Mouse (Mus musculus) thymus, postnatal 0 days (tissue): ENCODE measurements around the gene Scaf8. TPM values are rescaled to one million over a fixed set of nuclear protein-coding genes. Genes with fewer than 3 reads are reported as not detected.
"Not testable (repeated sequence)": the region's sequence is repeated elsewhere in the genome, so short reads cannot be mapped to it uniquely, and the experiment has no call there.

Source experiments
- DNase-seq: peaks from one replicate; pipeline ENCODE4 v3.0.0-alpha.2; 2015; ENCODE audit warnings: low spot score
- polyA plus RNA-seq: library from polyadenylated mRNA; unstranded; fragments of >200 nt; fragmentation: Nextera tagmentation; extraction: Ambion mirVana; gene quantifications from 2 replicates; pipeline ENCODE4 v1.2.1, GENCODE M21; 2015

Gene Scaf8
- polyA plus RNA-seq, 1 experiment from 2014 or later, result 19.1 TPM

- DNase-seq, result peak; percentile 93
Observed at GRCm38 (mm10) chr17:3114358-3114719, 433 bp upstream of the Scaf8 start.

DNA sequence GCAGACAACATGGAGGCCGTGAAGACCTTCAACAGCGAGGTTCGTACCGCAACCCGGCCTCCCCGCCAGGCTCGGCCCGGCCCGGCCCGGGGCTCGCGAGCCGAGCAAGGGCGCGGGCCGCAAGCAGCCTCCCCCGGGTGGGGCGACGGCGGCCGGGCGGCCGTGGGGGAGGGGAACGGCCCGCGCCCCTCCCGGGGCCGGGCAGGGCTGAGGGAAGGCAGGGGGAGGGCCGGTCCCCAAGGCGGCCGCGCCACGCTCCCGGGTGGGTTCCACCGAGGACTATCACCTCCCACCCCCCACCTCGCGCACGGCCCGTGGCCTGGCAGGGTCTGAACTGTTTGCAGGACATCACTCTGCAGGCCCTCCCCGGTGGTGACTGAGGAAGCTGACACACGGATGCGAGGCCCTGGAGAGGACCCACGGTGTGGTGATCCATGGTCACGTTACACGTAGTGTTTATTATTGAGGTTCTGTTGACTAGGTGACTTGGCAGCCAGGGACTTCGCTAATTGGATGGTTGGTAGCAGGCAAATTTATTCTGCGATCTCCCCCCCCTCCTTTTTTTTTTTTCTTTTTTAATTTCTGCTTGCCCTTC lies 705 bp downstream of the Scaf8 start:
- peak; percentile 33 for DNase-seq

DNA sequence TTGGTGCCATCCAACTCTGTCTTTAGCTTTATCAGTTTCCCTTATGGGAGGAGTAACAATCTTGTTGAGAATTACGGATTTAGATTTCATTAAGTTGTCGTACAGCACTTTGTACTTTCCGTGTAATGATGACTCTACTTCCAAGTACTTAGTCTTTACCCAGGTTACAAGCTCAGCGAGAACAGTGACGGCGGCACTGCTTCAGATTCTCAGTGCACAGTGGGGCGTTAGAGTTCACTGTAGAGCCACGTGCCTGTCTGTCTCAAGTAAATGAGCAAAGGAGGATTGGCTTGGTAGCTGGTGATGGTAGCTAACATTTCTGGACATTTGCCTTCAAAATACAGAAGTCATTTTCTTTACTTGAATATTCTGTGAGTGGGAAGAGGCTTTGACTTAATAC lies 6.2 kb downstream of the Scaf8 start:
- DNase-seq, result not testable (repeated sequence)

DNA sequence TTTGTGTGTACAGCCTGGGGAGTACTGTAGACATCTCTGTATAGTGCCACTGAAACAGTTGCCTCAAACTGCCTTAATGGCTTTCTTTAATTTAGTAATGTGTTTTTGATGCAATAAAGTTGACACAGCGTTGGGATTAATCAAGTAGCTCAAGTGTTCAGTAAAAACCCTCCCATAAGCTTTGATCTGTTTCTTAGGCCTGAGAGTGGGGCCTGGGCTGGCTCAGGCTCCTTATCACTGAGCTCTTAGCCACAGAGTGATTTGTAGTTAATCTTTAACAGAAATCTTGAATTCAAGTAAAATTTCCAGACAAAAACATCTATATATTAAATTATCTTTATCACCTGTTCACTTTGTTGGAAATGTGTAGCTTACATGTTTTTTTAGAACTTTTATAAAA lies 8.8 kb downstream of the Scaf8 start:
- not testable (repeated sequence) for DNase-seq

GRCm38 (mm10) chr17:3128716-3129115 lies 13.9 kb downstream of the Scaf8 start:
- no peak for DNase-seq

GRCm38 (mm10) chr17:3129791-3130190 lies 15.0 kb downstream of the Scaf8 start:
- no peak for DNase-seq

- DNase-seq, result no peak
Observed at GRCm38 (mm10) chr17:3135346-3135745, 20.6 kb downstream of the Scaf8 start.

- DNase-seq, result no peak
Observed at GRCm38 (mm10) chr17:3136127-3136526, 21.4 kb downstream of the Scaf8 start.

DNA sequence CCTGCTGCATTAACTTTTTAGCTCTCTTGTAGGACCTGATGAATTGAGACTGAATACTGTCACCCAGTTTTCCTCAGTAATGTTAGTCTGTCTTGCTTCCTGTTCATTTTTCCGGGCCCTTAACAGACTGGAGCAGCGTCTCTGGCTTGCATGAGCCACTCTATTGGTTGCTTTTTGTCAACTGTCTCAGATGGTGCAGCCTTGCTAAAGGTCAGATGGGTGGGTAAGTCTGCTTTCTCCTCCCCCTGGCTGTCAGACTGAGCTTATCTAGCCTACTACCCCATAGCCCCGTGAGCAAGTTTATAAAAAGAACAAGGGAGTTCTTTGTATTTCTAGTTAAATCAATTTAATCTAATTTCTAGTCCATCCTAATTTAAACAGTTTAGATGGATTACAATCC lies 23.6 kb downstream of the Scaf8 start:
- no peak for DNase-seq

- DNase-seq, result no peak
Observed at GRCm38 (mm10) chr17:3140100-3140499, 25.3 kb downstream of the Scaf8 start.

DNA sequence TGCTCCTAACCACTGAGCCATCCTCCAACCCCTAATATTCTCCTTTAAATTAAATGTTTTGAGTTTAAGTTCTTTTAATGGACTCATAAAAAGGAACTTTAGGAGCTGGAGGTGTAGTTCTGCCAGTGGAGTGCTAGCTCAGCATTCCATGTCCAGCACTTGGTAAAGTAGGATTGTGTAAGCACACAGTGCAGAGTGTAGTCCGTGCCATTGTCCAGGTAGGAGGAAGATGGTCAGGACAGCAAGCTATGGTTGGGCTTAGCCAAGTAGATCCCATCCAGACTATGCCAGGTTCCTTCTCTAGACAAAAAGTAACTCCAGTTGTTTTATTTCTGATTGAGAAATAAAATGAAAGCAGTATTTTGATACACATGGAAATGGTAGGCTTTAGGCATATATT lies 34.1 kb downstream of the Scaf8 start:
- DNase-seq, result no peak

DNA sequence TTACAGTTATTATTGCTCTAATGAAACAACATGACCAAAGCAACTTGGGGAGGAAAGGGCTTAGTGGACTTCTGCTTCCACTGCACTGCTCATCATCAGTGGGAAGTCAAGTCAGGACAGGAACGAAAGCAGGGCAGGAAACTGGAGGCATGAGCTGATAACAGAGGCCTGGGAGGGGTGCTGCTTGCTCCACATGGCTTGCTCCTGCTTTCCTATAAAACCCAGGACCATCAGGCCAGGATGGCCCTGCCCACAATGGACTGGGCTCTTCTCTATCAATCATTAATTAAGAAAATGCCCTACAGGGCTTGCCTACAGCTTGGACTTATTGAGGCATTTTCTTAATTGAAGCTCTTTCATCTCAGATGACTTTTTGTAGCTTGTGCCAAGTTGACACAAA lies 34.8 kb downstream of the Scaf8 start:
- DNase-seq, result no peak

DNA sequence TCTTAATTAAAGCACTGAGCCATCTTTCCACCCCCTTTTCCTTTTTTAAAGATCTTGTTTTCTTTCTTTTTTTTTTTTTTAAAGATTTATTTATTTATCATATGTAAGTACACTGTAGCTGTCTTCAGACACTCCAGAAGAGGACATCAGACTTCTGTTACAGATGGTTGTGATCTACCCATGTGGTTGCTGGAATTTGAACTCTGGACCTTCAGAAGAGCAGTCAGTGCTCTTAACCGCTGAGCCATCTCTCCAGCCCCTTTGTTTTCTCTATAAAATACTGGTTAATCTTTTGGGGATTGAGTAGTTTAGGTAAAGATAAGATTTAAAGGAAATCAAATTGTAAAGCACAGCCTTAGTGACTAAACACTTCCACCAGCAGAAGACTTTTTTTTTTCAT lies 35.9 kb downstream of the Scaf8 start:
- not testable (repeated sequence) for DNase-seq

GRCm38 (mm10) chr17:3151181-3151580 lies 36.4 kb downstream of the Scaf8 start:
- DNase-seq, result no peak

DNA sequence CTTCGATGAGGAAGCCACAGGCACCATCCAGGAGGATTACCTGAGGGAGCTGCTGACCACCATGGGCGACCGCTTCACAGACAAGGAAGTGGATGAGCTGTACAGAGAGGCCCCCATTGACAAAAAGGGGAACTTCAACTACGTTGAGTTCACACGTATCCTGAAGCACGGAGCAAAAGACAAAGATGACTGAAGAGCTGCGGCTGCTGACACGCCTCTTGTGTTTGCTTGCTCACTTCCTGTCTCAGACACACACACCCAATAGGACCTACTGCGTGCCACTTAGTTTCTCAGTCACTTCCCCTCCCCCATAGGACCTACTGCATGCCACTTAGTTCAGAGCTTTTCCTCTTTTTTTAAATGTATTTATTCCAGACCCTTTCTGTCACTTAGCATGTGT lies 41.4 kb downstream of the Scaf8 start:
- peak; percentile 79 for DNase-seq

DNA sequence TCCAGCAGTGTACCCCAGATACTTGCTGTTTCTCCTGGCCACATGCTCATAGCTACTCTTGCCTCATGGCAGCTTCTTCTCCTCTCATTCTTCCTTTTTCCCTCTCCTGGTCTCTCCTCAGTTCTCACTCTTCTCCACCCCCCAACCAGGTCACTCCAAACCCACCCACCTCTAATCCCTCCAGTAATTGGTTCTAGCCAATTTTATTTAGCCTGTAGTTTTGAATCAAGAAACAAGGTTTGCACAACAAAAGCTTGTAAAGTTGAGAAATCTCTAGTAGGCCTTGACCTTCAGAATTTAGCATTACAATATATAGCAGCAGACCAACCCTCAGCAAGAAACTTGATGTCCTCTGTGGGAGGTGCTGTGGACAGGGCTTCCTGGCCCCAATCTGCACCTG lies 42.2 kb downstream of the Scaf8 start:
- no peak for DNase-seq

DNA sequence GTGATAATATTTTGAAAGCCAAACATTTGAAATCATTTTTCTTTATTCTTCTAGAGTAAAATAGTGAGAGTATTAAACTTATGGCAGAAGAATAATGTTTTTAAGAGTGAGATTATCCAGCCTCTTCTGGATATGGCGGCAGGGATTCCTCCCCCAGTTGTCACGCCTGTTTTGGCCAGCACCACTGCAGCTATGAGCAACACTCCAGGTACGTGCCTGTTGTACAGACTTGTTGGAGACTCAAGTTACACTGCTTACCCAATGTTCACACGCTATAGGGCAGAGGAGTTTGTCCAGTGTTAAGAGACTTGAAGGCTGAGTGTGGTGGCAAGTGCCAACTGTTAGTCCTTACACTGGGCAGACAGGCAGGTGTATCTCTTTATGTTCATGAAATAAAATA lies 48.1 kb downstream of the Scaf8 start:
- no peak for DNase-seq

DNA sequence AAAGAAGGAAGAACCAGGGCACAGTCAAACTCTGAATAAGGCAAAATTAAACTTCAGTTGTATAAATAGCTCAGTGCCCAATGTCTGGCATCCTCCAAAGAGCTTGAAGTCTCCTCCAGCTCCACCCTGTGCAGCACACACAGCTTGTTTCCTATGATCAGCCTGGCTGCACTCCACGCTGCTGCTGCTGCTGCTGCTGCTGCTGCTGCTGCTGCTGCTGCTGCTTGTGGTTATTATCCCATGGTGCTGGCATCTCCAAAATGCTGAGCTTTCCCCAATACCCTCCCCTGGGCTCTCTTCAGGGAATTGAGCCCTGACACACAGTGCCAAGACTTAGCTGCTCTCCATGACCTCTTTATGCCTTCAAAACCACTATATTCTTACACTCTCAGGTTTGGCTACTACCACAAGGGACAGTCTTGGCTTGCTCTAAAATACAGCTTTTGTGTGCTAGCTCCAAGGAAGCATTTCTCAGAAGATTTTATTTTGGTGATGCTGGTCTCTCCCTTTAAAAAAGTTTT lies 65.7 kb downstream of the Scaf8 start:
- not testable (repeated sequence) for DNase-seq

- DNase-seq, result not testable (repeated sequence)
Observed at GRCm38 (mm10) chr17:3195483-3195882, 80.7 kb downstream of the Scaf8 start.

- no peak for DNase-seq
Observed at GRCm38 (mm10) chr17:3200328-3200727, 85.6 kb downstream of the Scaf8 start.

DNA sequence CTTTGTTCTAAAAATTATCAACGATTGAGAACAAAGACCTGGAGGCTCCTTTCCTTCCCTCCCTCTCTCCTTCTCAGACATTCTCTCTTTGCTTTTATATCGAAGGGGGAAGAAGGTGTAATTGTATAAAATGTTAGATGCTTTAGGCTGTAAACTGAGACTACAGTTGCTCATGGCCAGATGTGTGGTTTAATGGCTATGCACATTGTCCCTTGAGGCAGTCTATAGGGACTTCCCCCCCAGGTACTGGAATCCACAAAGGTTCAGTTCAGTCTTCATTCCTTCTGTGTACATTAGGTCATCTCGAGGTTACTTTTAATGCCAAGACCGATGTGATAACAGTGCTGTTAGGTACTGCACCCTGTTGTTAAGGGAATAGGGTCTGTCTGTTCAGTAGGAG lies 89.1 kb downstream of the Scaf8 start:
- DNase-seq, result no peak

GRCm38 (mm10) chr17:3204826-3205405 lies 90.1 kb downstream of the Scaf8 start:
- peak; percentile 18 for DNase-seq
